Mouse (Mus musculus) lung, embryonic 16.5 days (tissue): ENCODE results near the gene Hist1h2bm. TPM values are rescaled to one million over a fixed set of nuclear protein-coding genes. Genes with fewer than 3 reads are reported as not detected.
"Not testable (repeated sequence)": the region's sequence is repeated elsewhere in the genome, so short reads cannot be mapped to it uniquely, and the experiment has no call there.

ENCODE experiments used
- ATAC-seq: fragments of 200-750 bp; cut with Nextera tagmentation; 2 replicates; pipeline ENCODE4 v1.8.0; 2017; ENCODE audit warnings: low read depth, mild to moderate bottlenecking, moderate library complexity
- H3K27ac ChIP-seq: fragments of 300-500 bp; sonication (generic); 2 replicates; pipeline ENCODE4 v1.5.1; 2014; ENCODE audit warnings: mild to moderate bottlenecking, control low read depth, low read length
- H3K27me3 ChIP-seq: fragments of 300-500 bp; sonication (generic); 2 replicates; pipeline ENCODE4 v1.6.1; 2014; ENCODE audit warnings: low read depth, low read length, mixed read lengths; ENCODE audit not compliant: control insufficient read depth, insufficient read depth
- H3K36me3 ChIP-seq: fragments of 300-500 bp; sonication (generic); 2 replicates; pipeline ENCODE4 v1.6.1; 2014; ENCODE audit warnings: low read length; ENCODE audit not compliant: control insufficient read depth, insufficient read depth
- H3K4me1 ChIP-seq: fragments of 300-500 bp; sonication (generic); replicated peaks from 2 replicates; pipeline ENCODE4 v1.6.1; 2014; ENCODE audit warnings: low read length, mixed read lengths; ENCODE audit not compliant: control insufficient read depth, insufficient read depth
- H3K4me2 ChIP-seq: fragments of 300-500 bp; sonication (generic); 2 replicates; pipeline ENCODE4 v1.6.1; 2014; ENCODE audit warnings: low read depth, low read length, control low read depth
- H3K4me3 ChIP-seq: fragments of 300-500 bp; sonication (generic); 2 replicates; pipeline ENCODE4 v1.5.1; 2014; ENCODE audit warnings: mild to moderate bottlenecking, low read length, control low read depth
- H3K9ac ChIP-seq: fragments of 300-500 bp; sonication (generic); 2 replicates; pipeline ENCODE4 v1.6.1; 2014; ENCODE audit warnings: low read length, control low read depth
- H3K9me3 ChIP-seq: fragments of 300-500 bp; sonication (generic); 2 replicates; pipeline ENCODE4 v1.6.1; 2016; ENCODE audit warnings: low read length; ENCODE audit not compliant: control insufficient read depth
- WGBS: fragments of 180-500 bp; shearing (Covaris S2); extraction: QIAGEN DNeasy Blood & Tissue Kit; methylation state at CpG from one replicate; pipeline ENCODE4 v1.1.7; 2014; 5-methylcytosine and 5-hydroxymethylcytosine counted together
- polyA plus RNA-seq: library from polyadenylated mRNA; unstranded; fragments of >200 nt; fragmentation: Nextera tagmentation; extraction: Ambion mirVana; gene quantifications from 2 replicates; pipeline ENCODE4 v1.2.1, GENCODE M21; 2015

Hist1h2bm gene
- polyA plus RNA-seq, 1 experiment from 2014 or later, result 5.8 TPM

- not testable (repeated sequence) for H3K9me3 ChIP-seq, H3K36me3 ChIP-seq, H3K27me3 ChIP-seq
- H3K27ac ChIP-seq, result peak within 1 kb of the TSS; percentile 97
- peak within 1 kb of the TSS; percentile 74 for H3K9ac ChIP-seq
- H3K4me1 ChIP-seq, result peaks cover 12% of the 10 kb centered on the region
- H3K4me2 ChIP-seq, result peak within 1 kb of the TSS; percentile 61
- ATAC-seq, result peak; percentile 83
- under 1% methylated on average over 41 of the region's 56 CpGs for WGBS
- peak within 1 kb of the TSS; percentile 61 for H3K4me3 ChIP-seq
Measured at GRCm38 (mm10) chr13:21750159-21751017, 28.5 kb downstream of the Hist1h2bm start, which contains the start of gene Hist1h4k. Gene Hist1h4k (minus strand): TSS chr13:21750505.

- Histone ChIP-seq H3K27me3 (no peaks in the 10 kb centered on the region), H3K36me3 (no peaks in the 10 kb centered on the region), H3K9me3 (no peaks in the 10 kb centered on the region), H3K4me2 (no peak overlapping the region), H3K27ac (no peak overlapping the region; the same call in 1 of the 2 replicates), H3K4me1 (peaks cover 12% of the 10 kb centered on the region), H3K9ac (no peak overlapping the region), H3K4me3 (no peak overlapping the region)
- no peak for ATAC-seq
Measured at GRCm38 (mm10) chr13:21751417-21751816, 29.6 kb downstream of the Hist1h2bm start.

- H3K9me3 ChIP-seq, result no peaks in the 10 kb centered on the region
- no peak overlapping the region for H3K9ac ChIP-seq
- H3K27me3 ChIP-seq, result no peaks in the 10 kb centered on the region
- no peak overlapping the region for H3K4me2 ChIP-seq
- H3K4me1 ChIP-seq, result peaks cover 12% of the 10 kb centered on the region
- ATAC-seq, result no peak
- 60% methylated on average over 3 of the region's 3 CpGs for WGBS
- no peak overlapping the region for H3K4me3 ChIP-seq
- no peaks in the 10 kb centered on the region for H3K36me3 ChIP-seq
- H3K27ac ChIP-seq, result peak overlapping the region; percentile 78
Measured at GRCm38 (mm10) chr13:21751827-21752226, 30.0 kb downstream of the Hist1h2bm start.

DNA sequence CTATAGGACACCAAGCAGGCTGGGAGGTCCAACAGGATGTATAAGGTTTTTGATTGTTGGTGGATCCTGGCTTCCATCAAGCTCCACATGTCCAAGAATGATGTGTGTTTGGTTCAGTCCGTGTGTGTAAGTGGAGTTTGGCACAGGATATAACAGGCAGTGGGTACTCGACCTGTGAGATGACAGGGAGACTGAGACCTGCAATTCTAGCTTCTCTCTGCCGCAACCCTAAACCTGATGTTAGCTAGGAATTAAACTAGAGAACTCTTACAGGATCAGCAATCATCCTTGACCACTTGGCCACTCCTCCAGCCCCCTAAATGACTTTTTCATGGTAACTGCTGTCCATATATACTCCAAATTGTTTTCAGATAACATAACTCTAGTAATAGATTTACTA is 30.5 kb downstream of the Hist1h2bm start:
- Histone ChIP-seq H3K27ac (peak overlapping the region; percentile 78), H3K9ac (0 out of 2 replicates have a peak overlapping the region, but pooled peaks have one; percentile 13), H3K4me2 (peak overlapping the region; percentile 70), H3K4me3 (no peak overlapping the region), H3K9me3 (no peaks in the 10 kb centered on the region), H3K27me3 (no peaks in the 10 kb centered on the region), H3K4me1 (peaks cover 11% of the 10 kb centered on the region), H3K36me3 (no peaks in the 10 kb centered on the region)
- no peak for ATAC-seq
- WGBS, result 15% methylated on average over 3 of the region's 3 CpGs

GRCm38 (mm10) chr13:21753051-21753523 is 31.2 kb downstream of the Hist1h2bm start:
- Histone ChIP-seq H3K4me2 (peak overlapping the region; percentile 70), H3K9ac (peak overlapping the region; percentile 70), H3K4me1 (peaks cover 8% of the 10 kb centered on the region; the same call in 1 of the 2 replicates), H3K27ac (peak overlapping the region; percentile 94), H3K27me3 (no peaks in the 10 kb centered on the region), H3K36me3 (no peaks in the 10 kb centered on the region), H3K9me3 (no peaks in the 10 kb centered on the region), H3K4me3 (peak overlapping the region; percentile 50)
- ATAC-seq, result no peak
- WGBS, result 2% methylated on average over 7 of the region's 10 CpGs

GRCm38 (mm10) chr13:21753524-21754285 is 31.9 kb downstream of the Hist1h2bm start, which contains the start of the genes Hist1h2ak and Hist1h2bn:
Gene Hist1h2ak (minus strand): TSS chr13:21753827.
Gene Hist1h2bn (plus strand): TSS chr13:21754123.
- not testable (repeated sequence) for H3K27me3 ChIP-seq, H3K9me3 ChIP-seq, H3K4me1 ChIP-seq, H3K36me3 ChIP-seq
- Histone ChIP-seq H3K4me3 (peak within 1 kb of the TSS; percentile 54), H3K27ac (peak within 1 kb of the TSS; percentile 94), H3K9ac (peak within 1 kb of the TSS; percentile 71), H3K4me2 (peak within 1 kb of the TSS; percentile 70)
- peak; percentile 93 for ATAC-seq
- under 1% methylated on average over 40 of the region's 50 CpGs for WGBS

- not testable (repeated sequence) for H3K36me3 ChIP-seq, H3K9me3 ChIP-seq, H3K27me3 ChIP-seq, H3K4me1 ChIP-seq, ATAC-seq
- WGBS, result 0% methylated on average over 21 of the region's 26 CpGs
- peak overlapping the region; percentile 91 for H3K27ac ChIP-seq
- peak overlapping the region; percentile 54 for H3K4me3 ChIP-seq
- peak overlapping the region; percentile 64 for H3K4me2 ChIP-seq
- peak overlapping the region; percentile 71 for H3K9ac ChIP-seq
Measured at GRCm38 (mm10) chr13:21754294-21755001, 32.6 kb downstream of the Hist1h2bm start.

DNA sequence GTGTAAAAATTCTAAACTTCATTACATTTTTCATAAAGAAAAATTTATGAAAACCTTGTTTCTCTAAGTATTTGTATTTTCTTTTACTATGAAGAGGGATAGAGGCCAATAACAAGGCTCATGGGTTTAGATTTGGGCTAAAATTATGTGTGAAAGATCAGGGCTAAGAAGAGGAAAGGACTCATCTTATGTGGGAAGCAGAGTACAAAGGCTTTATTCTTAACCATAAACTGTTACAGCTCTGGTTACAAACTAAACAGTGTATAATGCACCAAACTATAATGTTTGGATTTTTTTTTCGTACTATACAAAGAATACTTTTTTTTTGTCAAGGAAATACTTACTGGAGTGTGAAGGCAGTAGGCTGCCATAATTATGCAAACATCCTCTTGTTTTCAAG is 33.9 kb downstream of the Hist1h2bm start:
- H3K36me3 ChIP-seq, result no peaks in the 10 kb centered on the region

More for the DNA sequence above, 33.9 kb downstream of the Hist1h2bm start:
- no peaks in the 10 kb centered on the region for H3K27me3 ChIP-seq
- H3K27ac ChIP-seq, result no peak overlapping the region
- ATAC-seq, result no peak
- no peak overlapping the region for H3K9ac ChIP-seq
- peak overlapping the region; percentile 22; the same call in 1 of the 2 replicates for H3K4me2 ChIP-seq
- no peaks in the 10 kb centered on the region for H3K9me3 ChIP-seq
- H3K4me3 ChIP-seq, result no peak overlapping the region
- H3K4me1 ChIP-seq, result peaks cover 6% of the 10 kb centered on the region; the same call in 1 of the 2 replicates
- 49% methylated on average over 1 of the region's 1 CpGs for WGBS
